Mouse (Mus musculus) lung, postnatal 10 days (tissue): ENCODE data around the gene 4930415O20Rik.

ENCODE experiments used
- DNase-seq: peaks from one replicate; pipeline ENCODE4 v3.0.0; 2021

4930415O20Rik gene

DNA sequence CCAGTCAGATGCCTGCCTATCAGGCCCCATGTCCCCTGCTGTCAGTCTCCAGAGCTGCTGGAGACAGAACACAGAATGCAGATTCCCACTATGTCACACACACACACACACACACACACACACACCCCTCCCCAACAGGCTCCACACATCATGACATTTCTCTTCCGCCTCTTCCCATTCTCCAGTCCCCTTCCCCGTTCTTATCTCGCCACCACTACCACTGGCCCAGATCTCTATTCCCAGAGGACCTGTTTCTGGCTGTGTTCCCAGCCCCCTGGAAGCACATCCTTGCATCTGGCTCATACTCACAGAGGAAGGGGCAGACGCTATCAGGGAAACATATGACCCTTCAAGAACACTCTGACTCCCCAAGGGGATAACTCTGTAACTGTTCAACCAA lies 36.8 kb downstream of the 4930415O20Rik start:
- peak; percentile 62 for DNase-seq

DNA sequence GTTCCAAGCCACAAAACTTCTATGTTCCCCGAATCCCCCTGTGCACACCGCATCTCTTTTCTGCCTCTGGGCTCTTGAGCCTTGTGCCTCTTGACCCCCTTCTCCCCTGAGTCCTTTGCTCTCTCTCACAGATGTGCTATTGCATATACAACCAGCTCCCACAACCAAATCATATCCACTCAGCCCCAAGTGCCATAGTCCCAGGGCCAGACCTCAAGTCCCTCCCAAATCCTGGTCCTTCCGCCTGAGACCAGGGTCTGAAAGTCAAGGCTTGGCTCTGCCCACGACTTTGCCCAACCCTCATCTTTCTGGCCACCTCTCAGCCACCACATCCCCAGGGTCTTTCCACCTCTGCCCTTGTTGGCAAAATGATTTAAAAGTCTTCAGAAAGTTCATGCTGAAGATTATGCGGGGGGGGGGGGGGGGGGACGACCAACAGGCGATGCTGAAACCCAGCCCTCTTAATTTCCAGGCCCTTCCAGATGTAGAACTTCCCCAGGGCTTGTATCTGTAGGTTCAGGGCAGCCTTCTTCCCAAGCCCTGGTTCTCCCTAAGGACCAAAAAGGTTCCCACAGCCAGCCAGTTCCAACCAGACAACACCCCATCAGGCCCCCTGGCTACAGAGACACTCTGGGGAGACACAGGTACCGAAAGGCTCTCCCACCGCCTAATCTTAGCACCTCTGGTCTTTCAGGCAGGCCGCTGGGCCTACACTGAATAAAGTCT lies 37.4 kb downstream of the 4930415O20Rik start:
- peak; percentile 22 for DNase-seq

DNA sequence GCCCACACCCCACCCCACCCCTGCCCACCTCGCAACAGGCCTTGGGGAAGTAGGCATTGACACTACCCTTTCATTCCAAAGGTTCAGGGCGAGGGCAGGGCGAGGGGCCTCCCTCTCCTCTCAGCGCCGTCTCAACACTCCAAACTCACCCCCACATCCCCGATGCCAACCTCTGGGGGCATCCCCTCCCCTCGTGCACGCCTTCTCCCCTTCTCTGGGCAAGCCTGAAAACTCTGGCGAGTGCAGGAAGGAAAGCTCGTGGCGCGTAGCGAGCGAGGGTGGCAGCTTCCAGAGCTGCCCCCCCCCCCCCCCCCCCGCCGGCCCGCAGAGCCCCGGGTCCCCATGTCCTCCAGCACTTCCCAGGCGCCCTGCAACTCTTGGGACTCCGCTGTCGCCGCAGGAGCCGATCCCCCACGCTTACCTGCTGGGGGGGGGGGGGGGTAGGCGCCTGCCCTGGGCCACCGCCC lies 38.0 kb downstream of the 4930415O20Rik start:
- DNase-seq, result peak; percentile 45

GRCm38 (mm10) chr15:98609331-98610130 lies 38.7 kb downstream of the 4930415O20Rik start, which contains the start of gene Adcy6:
Gene Adcy6, minus strand, starts transcription at chr15:98610076.
- DNase-seq, result peak; percentile 93

GRCm38 (mm10) chr15:98610131-98610633 lies 39.4 kb downstream of the 4930415O20Rik start:
- peak; percentile 18 for DNase-seq

DNA sequence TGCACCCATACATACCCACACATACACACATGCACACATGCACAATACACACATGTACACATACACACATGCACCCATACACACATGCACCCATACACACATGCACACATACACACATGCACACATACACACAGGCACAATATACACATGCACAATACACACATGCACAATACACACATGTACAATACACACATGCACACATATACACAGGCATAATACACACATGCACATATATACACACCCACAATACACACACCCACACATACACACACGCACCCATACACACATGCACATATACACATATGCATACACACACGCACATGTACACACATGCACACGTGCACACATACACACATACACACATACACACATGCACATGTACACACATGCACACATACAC lies 41.4 kb downstream of the 4930415O20Rik start:
- DNase-seq, result no peak

DNA sequence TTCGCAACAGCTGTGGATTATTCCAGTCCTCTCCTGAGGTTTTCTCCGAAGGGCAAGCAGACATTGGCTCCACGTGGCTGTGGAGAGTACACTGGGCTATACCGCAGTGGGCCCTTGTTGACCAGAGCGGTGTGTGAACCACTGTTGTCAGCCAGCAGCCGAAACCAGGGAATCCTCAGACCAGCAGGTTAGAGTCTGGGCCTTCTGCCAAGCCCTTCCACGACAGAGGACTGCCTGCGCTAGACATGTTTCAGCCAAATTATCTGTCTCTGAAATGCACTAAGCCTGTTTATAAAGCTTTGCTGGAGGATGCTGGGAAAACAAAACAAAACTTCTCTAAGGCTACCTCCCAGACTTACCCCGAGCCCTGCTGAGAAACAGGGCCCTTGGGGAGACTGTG lies 43.7 kb downstream of the 4930415O20Rik start:
- DNase-seq, result peak; percentile 35

- DNase-seq, result no peak
Observed at GRCm38 (mm10) chr15:98614971-98615370, 44.2 kb downstream of the 4930415O20Rik start.

GRCm38 (mm10) chr15:98615751-98616150 lies 44.9 kb downstream of the 4930415O20Rik start:
- DNase-seq, result no peak

DNA sequence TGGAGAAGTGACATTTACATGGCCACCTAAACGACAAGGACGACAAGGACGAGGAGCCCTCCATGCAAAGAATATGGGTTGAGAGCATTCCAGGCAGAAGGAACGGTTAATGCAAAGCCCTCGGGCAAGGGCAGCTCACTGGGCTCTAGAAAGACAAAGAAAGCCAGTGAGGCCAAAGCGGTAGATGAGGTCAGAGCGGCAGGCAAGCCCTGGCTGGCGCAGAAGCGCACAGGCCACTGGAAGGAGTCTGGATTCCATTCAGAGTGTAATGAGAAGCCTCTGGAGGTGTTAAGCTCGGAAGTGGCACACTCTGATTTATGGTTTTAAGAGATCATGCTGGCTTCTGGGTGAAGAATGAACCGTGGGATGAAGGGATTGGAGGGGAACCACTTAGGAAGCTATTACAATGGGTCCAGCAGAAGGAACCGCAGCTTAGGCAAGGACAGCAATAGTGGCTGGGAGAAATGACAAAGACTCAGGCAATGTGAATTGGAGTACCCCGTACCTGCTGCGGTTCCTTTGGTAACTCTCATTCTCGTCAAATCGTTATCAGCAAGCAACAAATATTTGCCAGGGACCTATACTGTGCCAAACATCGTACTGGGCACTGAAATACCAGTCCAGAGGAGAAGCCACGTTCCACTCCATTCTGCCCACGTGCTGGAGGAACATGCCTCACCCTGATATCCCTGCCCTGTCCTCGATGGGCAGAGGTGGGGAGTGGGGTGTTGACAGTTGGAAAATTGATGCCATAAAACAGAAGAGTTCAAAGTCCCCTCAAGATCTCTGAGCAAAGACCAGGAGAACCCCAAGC lies 45.8 kb downstream of the 4930415O20Rik start:
- DNase-seq, result no peak

GRCm38 (mm10) chr15:98617176-98617537 lies 46.4 kb downstream of the 4930415O20Rik start:
- peak; percentile 87 for DNase-seq

DNA sequence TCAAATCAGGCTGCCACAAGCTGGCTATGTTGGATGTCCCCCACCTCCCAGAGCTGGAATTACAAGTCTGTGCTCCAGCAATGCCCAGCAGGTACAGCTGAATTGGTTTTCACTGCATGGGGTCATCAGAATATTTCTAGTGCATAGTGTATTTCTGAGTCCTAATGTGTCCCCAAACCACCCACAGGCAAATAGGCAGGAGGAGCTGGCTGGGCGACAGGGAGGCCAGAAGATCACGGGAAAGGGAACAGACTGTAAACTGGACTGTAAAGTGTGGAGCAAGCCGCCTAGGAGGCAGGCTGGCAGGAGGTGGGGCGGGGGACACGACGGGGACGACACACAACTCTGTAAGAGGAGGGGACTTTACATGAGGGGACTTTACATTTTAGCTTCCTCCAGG lies 51.4 kb downstream of the 4930415O20Rik start:
- peak; percentile 37 for DNase-seq

GRCm38 (mm10) chr15:98622721-98623120 lies 51.9 kb downstream of the 4930415O20Rik start:
- DNase-seq, result no peak

- no peak for DNase-seq
Observed at GRCm38 (mm10) chr15:98623361-98623821, 52.6 kb downstream of the 4930415O20Rik start.

GRCm38 (mm10) chr15:98626078-98626477 lies 55.3 kb downstream of the 4930415O20Rik start:
- DNase-seq, result no peak

GRCm38 (mm10) chr15:98626487-98627212 lies 55.8 kb downstream of the 4930415O20Rik start:
- no peak for DNase-seq

- peak; percentile 62 for DNase-seq
Observed at GRCm38 (mm10) chr15:98628589-98629254, 57.9 kb downstream of the 4930415O20Rik start.

DNA sequence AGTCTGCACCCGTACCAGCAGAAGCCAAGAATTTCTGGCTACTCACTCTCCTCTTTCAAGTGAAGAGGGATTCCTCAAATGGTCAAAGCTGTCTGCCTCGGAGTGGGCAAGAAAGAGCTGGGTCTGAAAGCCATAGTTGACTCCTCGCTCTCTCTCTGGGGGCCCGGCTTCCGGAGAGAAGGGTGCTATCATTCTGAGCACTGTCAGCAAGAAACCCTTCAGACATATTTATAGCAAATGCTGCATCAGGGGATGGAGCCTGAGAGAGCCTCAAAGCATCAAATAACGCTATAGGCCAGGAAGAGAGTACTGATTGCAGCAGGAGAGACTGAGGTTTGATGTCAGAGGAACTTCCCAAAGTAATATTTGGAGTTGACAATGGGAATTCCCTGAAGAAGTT lies 58.7 kb downstream of the 4930415O20Rik start:
- DNase-seq, result no peak

DNA sequence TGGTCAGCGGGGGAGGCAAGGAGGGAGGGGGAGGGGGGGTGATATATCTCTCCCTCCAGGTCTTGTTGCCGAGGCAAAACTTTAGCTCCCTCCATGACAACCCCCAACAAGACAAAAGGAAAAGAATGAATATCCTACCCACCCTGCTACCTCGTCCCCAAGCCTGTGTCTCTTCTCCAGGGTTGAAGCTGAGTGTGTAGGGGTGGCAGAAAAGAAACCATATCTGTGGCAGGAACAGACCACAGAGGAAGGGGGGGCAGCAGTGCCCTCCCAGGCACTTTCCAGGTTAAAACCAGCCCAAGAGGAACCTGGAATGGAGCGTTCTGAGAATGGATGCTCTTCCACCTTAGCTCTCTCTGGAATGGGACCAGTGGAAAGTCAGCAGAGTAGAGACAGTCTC lies 59.7 kb downstream of the 4930415O20Rik start, which contains the start of gene Cacnb3:
TSS of gene Cacnb3 (plus strand) at position 301 of the 400 bp plus-strand sequence.
- no peak for DNase-seq

- DNase-seq, result peak; percentile 91
Observed at GRCm38 (mm10) chr15:98631493-98631892, 60.7 kb downstream of the 4930415O20Rik start.

DNA sequence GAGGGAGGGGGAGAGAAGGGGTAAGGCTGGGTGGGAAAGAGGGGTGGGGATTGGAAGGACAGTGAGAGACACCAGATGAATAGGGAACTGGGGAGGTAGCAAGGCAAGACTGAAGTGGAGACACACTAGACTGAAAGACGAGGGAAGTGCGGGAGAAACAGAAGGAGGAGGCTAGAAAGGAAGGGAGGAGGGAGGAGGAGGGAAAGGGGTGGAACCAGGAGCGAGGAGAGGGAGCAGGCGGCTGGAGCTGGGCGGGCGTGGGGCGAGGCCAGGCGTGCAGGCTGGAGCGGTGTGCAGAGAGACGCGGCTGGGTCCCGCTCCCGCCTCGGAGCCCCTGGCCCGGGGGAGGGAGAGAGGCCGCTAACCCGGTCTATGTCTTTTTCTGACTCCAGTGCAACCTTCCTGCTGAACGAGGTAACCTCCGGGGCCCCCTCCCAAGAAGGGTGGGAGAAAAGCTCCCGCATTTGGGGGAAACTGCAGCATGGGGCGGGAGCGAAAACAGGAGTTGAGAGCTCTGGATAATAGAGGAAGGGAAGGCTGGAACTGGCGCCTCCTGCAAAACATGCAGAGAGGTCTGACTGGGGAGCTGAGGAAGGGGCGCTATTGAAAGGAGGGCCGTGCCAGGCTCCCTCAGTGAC lies 61.4 kb downstream of the 4930415O20Rik start:
- DNase-seq, result peak; percentile 90
